Mouse (Mus musculus) spleen, postnatal 36 days (tissue): ENCODE data around the gene Def6.

Source experiments
- DNase-seq, 2 experiments: peaks; one replicate each; pipeline ENCODE4 v3.0.0; 2022; ENCODE audit warnings: low spot score in 2 of 2, mixed read lengths in 1 of 2

The Def6 gene

DNA sequence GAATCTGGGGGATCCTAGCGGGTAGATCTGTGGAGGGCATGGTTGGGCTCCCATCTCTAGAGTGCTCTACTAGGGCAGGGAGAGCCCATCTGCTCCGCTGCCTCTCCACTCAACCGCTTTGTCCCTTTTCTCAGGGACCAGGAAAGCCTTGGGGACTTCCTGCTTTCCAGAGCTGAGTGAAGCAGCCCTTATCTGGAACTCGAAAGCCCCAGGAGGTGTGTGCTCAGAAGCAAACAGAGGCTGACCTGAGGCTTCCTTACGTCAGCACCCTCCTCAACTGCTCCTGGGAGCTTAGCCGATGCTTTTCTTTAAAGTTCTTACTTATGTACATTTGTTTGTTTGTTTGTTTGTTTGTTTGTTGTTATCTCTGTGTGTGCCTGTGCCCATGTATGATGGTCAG is 65.3 kb downstream of the Def6 start:
- DNase-seq, result no peak

- no peak for DNase-seq
Measured at GRCm38 (mm10) chr17:28274739-28275138, 67.2 kb downstream of the Def6 start.

DNA sequence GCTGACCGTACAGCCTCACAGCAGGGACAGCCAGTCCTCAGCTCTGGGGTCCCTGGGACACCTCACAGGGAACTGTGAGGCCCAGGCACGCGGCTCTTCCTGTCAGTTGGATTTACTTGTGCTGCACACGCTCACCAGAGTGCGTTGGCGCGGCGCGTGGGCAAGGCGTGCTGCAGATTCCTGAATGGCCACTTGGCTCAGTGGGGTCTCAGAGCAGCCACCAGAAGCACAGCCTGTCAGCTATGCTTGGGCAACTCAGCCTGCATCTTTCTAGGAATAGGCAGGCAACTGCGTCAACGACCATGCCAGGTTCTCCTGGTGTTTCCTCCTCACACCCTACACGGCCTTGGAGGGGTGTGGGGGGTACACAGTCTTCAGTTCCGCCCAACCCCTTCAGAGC is 69.6 kb downstream of the Def6 start:
- DNase-seq, result no peak

GRCm38 (mm10) chr17:28277721-28278120 is 70.1 kb downstream of the Def6 start:
- DNase-seq, result no peak

DNA sequence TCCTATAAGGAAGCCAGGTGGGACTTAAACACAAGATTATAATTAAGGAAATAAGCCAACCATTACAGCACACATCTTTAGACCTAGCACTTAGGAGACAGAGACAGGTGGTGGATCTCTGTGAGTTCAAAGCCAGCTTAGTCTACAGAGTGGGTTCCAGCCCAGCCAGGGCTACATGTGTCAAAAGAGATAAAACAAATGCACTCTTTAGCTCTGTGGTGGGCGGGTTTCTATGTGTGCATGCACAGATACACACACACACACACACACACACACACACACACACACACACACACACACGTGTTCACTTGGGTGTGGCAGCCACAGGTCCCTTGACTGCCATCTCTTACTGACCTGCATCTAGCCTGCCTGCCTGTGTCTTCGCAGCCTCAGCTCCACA is 70.6 kb downstream of the Def6 start:
- DNase-seq, result no peak
